Mouse (Mus musculus): Measurements from ENCODE around the gene Mrpl53.

Gene Mrpl53

GRCm38 (mm10) chr6:83122961-83123360, 14.1 kb downstream of the Mrpl53 start:
- DNase-seq = no peak

GRCm38 (mm10) chr6:83124851-83125312, 16.0 kb downstream of the Mrpl53 start:
- peak; percentile 85 for DNase-seq

GRCm38 (mm10) chr6:83125331-83125730, 16.5 kb downstream of the Mrpl53 start, which contains the start of gene Ino80b:
TSS of gene Ino80b (minus strand) at chr6:83125431.
- DNase-seq = no peak

GRCm38 (mm10) chr6:83127419-83127818, 18.6 kb downstream of the Mrpl53 start:
- DNase-seq = no peak

GRCm38 (mm10) chr6:83131469-83132034, 22.7 kb downstream of the Mrpl53 start:
- DNase-seq = no peak

- no peak for DNase-seq
These were observed 23.5 kb downstream of the Mrpl53 start for GRCm38 (mm10) chr6:83132176-83132919.

- no peak for DNase-seq
These were observed 25.4 kb downstream of the Mrpl53 start for GRCm38 (mm10) chr6:83134226-83134625.

- no peak for DNase-seq
These were observed 26.2 kb downstream of the Mrpl53 start, which contains the start of gene Rtkn for GRCm38 (mm10) chr6:83134951-83135513. TSS of gene Rtkn (plus strand) at chr6:83135463.

- no peak for DNase-seq
These were observed 26.8 kb downstream of the Mrpl53 start for GRCm38 (mm10) chr6:83135571-83136161.

- no peak for DNase-seq
These were observed 27.5 kb downstream of the Mrpl53 start for GRCm38 (mm10) chr6:83136291-83136880.

- DNase-seq = no peak
These were observed 28.2 kb downstream of the Mrpl53 start for GRCm38 (mm10) chr6:83136881-83137575.

GRCm38 (mm10) chr6:83137576-83137950, 28.7 kb downstream of the Mrpl53 start:
- DNase-seq = peak; percentile 65

GRCm38 (mm10) chr6:83138056-83138455, 29.2 kb downstream of the Mrpl53 start:
- DNase-seq = no peak

GRCm38 (mm10) chr6:83140044-83140443, 31.2 kb downstream of the Mrpl53 start:
- no peak for DNase-seq

- DNase-seq = no peak
These were observed 32.8 kb downstream of the Mrpl53 start for GRCm38 (mm10) chr6:83141636-83142035.

- DNase-seq = peak; percentile 73
These were observed 33.4 kb downstream of the Mrpl53 start for GRCm38 (mm10) chr6:83142211-83142731.

- DNase-seq = no peak
These were observed 34.0 kb downstream of the Mrpl53 start for GRCm38 (mm10) chr6:83142886-83143285.

GRCm38 (mm10) chr6:83145209-83145608, 36.4 kb downstream of the Mrpl53 start:
- no peak for DNase-seq

- no peak for DNase-seq
These were observed 37.0 kb downstream of the Mrpl53 start for GRCm38 (mm10) chr6:83145805-83146204.

GRCm38 (mm10) chr6:83147280-83147679, 38.4 kb downstream of the Mrpl53 start:
- DNase-seq = no peak

- DNase-seq = no peak
These were observed 42.9 kb downstream of the Mrpl53 start for GRCm38 (mm10) chr6:83151721-83152120.

GRCm38 (mm10) chr6:83153038-83153437, 44.2 kb downstream of the Mrpl53 start:
- no peak for DNase-seq
